Mouse (Mus musculus) limb, embryonic 11.5 days (tissue): ENCODE results near the gene G3bp2. TPM values are rescaled to one million over a fixed set of nuclear protein-coding genes. Genes with fewer than 3 reads are reported as not detected.

Experiments
- ATAC-seq: fragments of 200-750 bp; cut with Nextera tagmentation; 2 replicates; pipeline ENCODE4 v1.8.0; 2017; ENCODE audit warnings: low read depth; ENCODE audit not compliant: insufficient number of reproducible peaks, low FRiP score, low TSS enrichment
- DNase-seq: peaks from one replicate; pipeline ENCODE4 v3.0.0-alpha.2; 2015; ENCODE audit warnings: low spot score
- H3K27ac ChIP-seq: fragments of 300-500 bp; sonication (generic); replicated peaks from 2 replicates; pipeline ENCODE4 v1.5.1; 2014; ENCODE audit warnings: low read depth, mild to moderate bottlenecking, low read length
- H3K27me3 ChIP-seq: fragments of 300-500 bp; sonication (generic); 2 replicates; pipeline ENCODE4 v1.6.1; 2014; ENCODE audit warnings: mild to moderate bottlenecking, low read length, mixed read lengths; ENCODE audit not compliant: control insufficient read depth, insufficient read depth
- H3K36me3 ChIP-seq: fragments of 300-500 bp; sonication (generic); 2 replicates; pipeline ENCODE4 v1.6.1; 2014; ENCODE audit warnings: mild to moderate bottlenecking, low read length, moderate library complexity, mixed read lengths; ENCODE audit not compliant: control insufficient read depth, insufficient read depth
- H3K4me1 ChIP-seq: fragments of 300-500 bp; sonication (generic); 2 replicates; pipeline ENCODE4 v1.6.1; 2014; ENCODE audit warnings: low read length, mixed read lengths; ENCODE audit not compliant: control insufficient read depth, insufficient read depth
- H3K4me2 ChIP-seq: fragments of 300-500 bp; sonication (generic); 2 replicates; pipeline ENCODE4 v1.6.1; 2014; ENCODE audit warnings: low read depth, mild to moderate bottlenecking, moderate library complexity; ENCODE audit not compliant: severe bottlenecking
- H3K4me3 ChIP-seq: fragments of 300-500 bp; sonication (generic); 2 replicates; pipeline ENCODE4 v1.5.1; 2014; ENCODE audit warnings: low read depth, low read length
- H3K9ac ChIP-seq: fragments of 300-500 bp; sonication (generic); 2 replicates; pipeline ENCODE4 v1.6.1; 2014; ENCODE audit warnings: mild to moderate bottlenecking, low read length
- H3K9me3 ChIP-seq: fragments of 300-500 bp; sonication (generic); 2 replicates; pipeline ENCODE4 v1.6.1; 2016; ENCODE audit warnings: low read length; ENCODE audit not compliant: control insufficient read depth
- WGBS: fragments of 180-500 bp; shearing (Covaris S2); extraction: QIAGEN DNeasy Blood & Tissue Kit; methylation state at CpG from one replicate; pipeline ENCODE4 v1.1.7; 2014; 5-methylcytosine and 5-hydroxymethylcytosine counted together
- polyA plus RNA-seq: library from polyadenylated mRNA; unstranded; fragments of >200 nt; fragmentation: Nextera tagmentation; extraction: Ambion mirVana; gene quantifications from 2 replicates; pipeline ENCODE4 v1.2.1, GENCODE M21; 2014

Gene G3bp2
- polyA plus RNA-seq, 1 experiment from 2014 or later, result 256 TPM

- H3K36me3 ChIP-seq, result no peaks in the 10 kb centered on the region
- ATAC-seq (no peak), DNase-seq (no peak)
- 75% methylated on average over 1 of the region's 1 CpGs for WGBS
- peaks cover 10% of the 10 kb centered on the region; the same call in 1 of the 2 replicates for H3K4me1 ChIP-seq
- H3K9ac ChIP-seq, result no peak overlapping the region
- no peak overlapping the region for H3K27ac ChIP-seq
- H3K4me2 ChIP-seq, result no peak overlapping the region
- H3K9me3 ChIP-seq, result no peaks in the 10 kb centered on the region
- H3K27me3 ChIP-seq, result no peaks in the 10 kb centered on the region
- H3K4me3 ChIP-seq, result no peak overlapping the region
Observed at GRCm38 (mm10) chr5:92080400-92080799, 3.1 kb downstream of the G3bp2 start.

- 65% methylated on average over 1 of the region's 1 CpGs for WGBS
- Histone ChIP-seq H3K9ac (no peak overlapping the region), H3K9me3 (no peaks in the 10 kb centered on the region), H3K4me1 (peaks cover 10% of the 10 kb centered on the region; the same call in 1 of the 2 replicates), H3K4me3 (no peak overlapping the region), H3K27ac (no peak overlapping the region), H3K36me3 (no peaks in the 10 kb centered on the region), H3K4me2 (no peak overlapping the region), H3K27me3 (no peaks in the 10 kb centered on the region)
- ATAC-seq (no peak), DNase-seq (no peak)
Observed at GRCm38 (mm10) chr5:92079304-92079703, 4.2 kb downstream of the G3bp2 start.

GRCm38 (mm10) chr5:92078751-92079150 lies 4.8 kb downstream of the G3bp2 start:
- no peaks in the 10 kb centered on the region for H3K36me3 ChIP-seq

GRCm38 (mm10) chr5:92076273-92076672 lies 7.2 kb downstream of the G3bp2 start:
- Histone ChIP-seq H3K36me3 (no peaks in the 10 kb centered on the region), H3K4me3 (no peak overlapping the region), H3K9ac (no peak overlapping the region), H3K4me1 (peaks cover 3% of the 10 kb centered on the region; the same call in 1 of the 2 replicates), H3K27ac (no peak overlapping the region), H3K9me3 (no peaks in the 10 kb centered on the region), H3K27me3 (no peaks in the 10 kb centered on the region), H3K4me2 (no peak overlapping the region)
- WGBS, result 82% methylated on average over 1 of the region's 1 CpGs
- DNase-seq (no peak), ATAC-seq (no peak)

More at GRCm38 (mm10) chr5:92078751-92079150, 4.8 kb downstream of the G3bp2 start:
- no peaks in the 10 kb centered on the region for H3K9me3 ChIP-seq
- no peak overlapping the region for H3K4me2 ChIP-seq
- peaks cover 10% of the 10 kb centered on the region; the same call in 1 of the 2 replicates for H3K4me1 ChIP-seq
- DNase-seq (no peak), ATAC-seq (no peak)
- H3K9ac ChIP-seq, result no peak overlapping the region
- no peaks in the 10 kb centered on the region for H3K27me3 ChIP-seq
- no peak overlapping the region for H3K4me3 ChIP-seq
- no peak overlapping the region for H3K27ac ChIP-seq

- DNase-seq (no peak), ATAC-seq (no peak)
- H3K4me2 ChIP-seq, result no peak overlapping the region
- H3K4me3 ChIP-seq, result no peak overlapping the region
- 96% methylated on average over 14 of the region's 14 CpGs for WGBS
- H3K9me3 ChIP-seq, result no peaks in the 10 kb centered on the region
- no peak overlapping the region for H3K9ac ChIP-seq
- no peaks in the 10 kb centered on the region for H3K36me3 ChIP-seq
- no peaks in the 10 kb centered on the region for H3K4me1 ChIP-seq
- no peaks in the 10 kb centered on the region for H3K27me3 ChIP-seq
- H3K27ac ChIP-seq, result no peak overlapping the region
Observed at GRCm38 (mm10) chr5:92074061-92074460, 9.5 kb downstream of the G3bp2 start.

- Histone ChIP-seq H3K4me2 (no peak overlapping the region), H3K27me3 (no peaks in the 10 kb centered on the region), H3K4me1 (no peaks in the 10 kb centered on the region), H3K27ac (no peak overlapping the region), H3K9me3 (no peaks in the 10 kb centered on the region), H3K9ac (no peak overlapping the region), H3K36me3 (peaks cover 21% of the 10 kb centered on the region), H3K4me3 (no peak overlapping the region)
- DNase-seq (no peak), ATAC-seq (no peak)
- 96% methylated on average over 2 of the region's 2 CpGs for WGBS
Observed at GRCm38 (mm10) chr5:92063192-92063591, 20.3 kb downstream of the G3bp2 start.

- no peak for DNase-seq
- peaks cover 7% of the 10 kb centered on the region; the same call in 1 of the 2 replicates for H3K36me3 ChIP-seq
Observed at GRCm38 (mm10) chr5:92052866-92053265, 30.7 kb downstream of the G3bp2 start.

GRCm38 (mm10) chr5:92050419-92050818 lies 33.1 kb downstream of the G3bp2 start:
- 84% methylated on average over 3 of the region's 3 CpGs for WGBS
- ATAC-seq (no peak), DNase-seq (no peak)
- Histone ChIP-seq H3K9ac (no peak overlapping the region), H3K4me1 (no peaks in the 10 kb centered on the region), H3K36me3 (peaks cover 7% of the 10 kb centered on the region; the same call in 1 of the 2 replicates), H3K27ac (no peak overlapping the region), H3K4me2 (no peak overlapping the region), H3K9me3 (no peaks in the 10 kb centered on the region), H3K27me3 (no peaks in the 10 kb centered on the region), H3K4me3 (no peak overlapping the region)

More at GRCm38 (mm10) chr5:92052866-92053265, 30.7 kb downstream of the G3bp2 start:
- Histone ChIP-seq H3K4me2 (no peak overlapping the region), H3K27ac (no peak overlapping the region), H3K9ac (no peak overlapping the region), H3K9me3 (no peaks in the 10 kb centered on the region), H3K4me3 (no peak overlapping the region), H3K4me1 (no peaks in the 10 kb centered on the region), H3K27me3 (no peaks in the 10 kb centered on the region)
- WGBS, result 94% methylated on average over 6 of the region's 6 CpGs
- ATAC-seq, result no peak

GRCm38 (mm10) chr5:92043783-92044182 lies 39.7 kb downstream of the G3bp2 start, which contains the start of gene Cdkl2:
TSS of gene Cdkl2 (minus strand) at chr5:92043883.
- ATAC-seq (no peak), DNase-seq (no peak)
- peak within 1 kb of the TSS; percentile 40 for H3K9ac ChIP-seq
- H3K4me3 ChIP-seq, result peak within 1 kb of the TSS; percentile 62
- H3K4me1 ChIP-seq, result 0 out of 2 replicates have a peak, but pooled peaks cover 2% of the 10 kb centered on the region
- no peak within 1 kb of the TSS for H3K27ac ChIP-seq
- 0 out of 2 replicates have a peak, but pooled peaks cover 2% of the 10 kb centered on the region for H3K27me3 ChIP-seq
- H3K36me3 ChIP-seq, result no peaks in the 10 kb centered on the region
- peak within 1 kb of the TSS; percentile 99 for H3K4me2 ChIP-seq
- 71% methylated on average over 4 of the region's 4 CpGs for WGBS
- no peaks in the 10 kb centered on the region for H3K9me3 ChIP-seq
